In genomic region chr12:27417387-27418009, GRCm38 (mm10) we compare ENCODE assay signal across 17 mouse cellular contexts.
DNase-seq lines count a peak whose midpoint lies in the region; ATAC-seq and TF ChIP-seq lines count a peak whose summit lies in the region.
"Had no signal": no experiment of that assay in that cellular context is flagged by ENCODE, and none has a peak within 500 bp of the region (broad histone marks: within the 10 kb centered on the region; RNA-seq: fewer than 3 reads in every experiment).

No protein-coding gene starts in this region.

- no peaks in the 10 kb centered on the region for H3K9me3 ChIP-seq in lung, embryonic 15.5 days
- H3K9me3 ChIP-seq in forebrain, postnatal 0 days (ENCODE audit: low read length) = no peaks in the 10 kb centered on the region
- H3K9me3 ChIP-seq in limb, embryonic 10.5 days (replicated peaks) = no peaks in the 10 kb centered on the region
- H3K9me3 ChIP-seq in midbrain, embryonic 10.5 days (replicated peaks) = no peaks in the 10 kb centered on the region
- H3K9me3 ChIP-seq: embryonic facial prominence, embryonic 10.5 days; heart, embryonic 15.5 days; hindbrain, embryonic 12.5 days; limb, embryonic 13.5 days; stomach, embryonic 15.5 days had no signal

- no peak overlapping the region for H3K4me2 ChIP-seq in lung, embryonic 15.5 days
- H3K4me2 ChIP-seq in forebrain, postnatal 0 days (ENCODE audit: low read depth) = no peak overlapping the region
- H3K4me2 ChIP-seq: heart, embryonic 15.5 days; hindbrain, embryonic 12.5 days; limb, embryonic 13.5 days; stomach, embryonic 15.5 days had no signal

- no peak overlapping the region for H3K9ac ChIP-seq in lung, embryonic 15.5 days
- no peak overlapping the region for H3K9ac ChIP-seq in forebrain, postnatal 0 days
- H3K9ac ChIP-seq: heart, embryonic 15.5 days; hindbrain, embryonic 12.5 days; limb, embryonic 13.5 days; stomach, embryonic 15.5 days had no signal

- no peaks in the 10 kb centered on the region for H3K36me3 ChIP-seq in lung, embryonic 15.5 days
- H3K36me3 ChIP-seq in forebrain, postnatal 0 days (ENCODE audit: insufficient read depth) = no peaks in the 10 kb centered on the region
- H3K36me3 ChIP-seq in limb, embryonic 10.5 days = no peaks in the 10 kb centered on the region
- H3K36me3 ChIP-seq in midbrain, embryonic 10.5 days = no peaks in the 10 kb centered on the region
- H3K36me3 ChIP-seq: embryonic facial prominence, embryonic 10.5 days; heart, embryonic 15.5 days; hindbrain, embryonic 12.5 days; limb, embryonic 13.5 days; stomach, embryonic 15.5 days had no signal

- peaks cover 3% of the 10 kb centered on the region; the same call in 1 of the 2 replicates for H3K4me1 ChIP-seq in lung, embryonic 15.5 days
- no peaks in the 10 kb centered on the region for H3K4me1 ChIP-seq in forebrain, postnatal 0 days (ENCODE audit: insufficient read depth)
- H3K4me1 ChIP-seq in limb, embryonic 10.5 days = peaks cover 2% of the 10 kb centered on the region
- no peaks in the 10 kb centered on the region; the same call in 1 of the 2 replicates for H3K4me1 ChIP-seq in midbrain, embryonic 10.5 days
- H3K4me1 ChIP-seq: embryonic facial prominence, embryonic 10.5 days; heart, embryonic 15.5 days; hindbrain, embryonic 12.5 days; limb, embryonic 13.5 days; stomach, embryonic 15.5 days had no signal

- no peak for TF ChIP-seq CTCF in forebrain, postnatal 0 days (IDR thresholded peaks at IDR 0.05; ENCODE audit: low read depth)

- DNase-seq in lung, postnatal 14 days = no peak
- peak; percentile 70 for DNase-seq in forebrain, postnatal 0 days
- DNase-seq in layer of hippocampus, adult 8-10 months (ENCODE audit: low spot score in 2 of 2) = peak; percentile 37 to 54
- DNase-seq in left cerebral cortex, postnatal 36 days (ENCODE audit: low spot score in 2 of 2) = peak; percentile 18 to 31
- DNase-seq in limb, embryonic 10.5 days (ENCODE audit: low spot score) = no peak
- no peak for DNase-seq in testis, postnatal 10 days (ENCODE audit: low spot score)
- no peak for DNase-seq in midbrain, embryonic 10.5 days (ENCODE audit: low spot score)
- DNase-seq: cerebellum, postnatal 10 days; thymus, postnatal 36 days had no signal

- no peak overlapping the region for H3K27ac ChIP-seq in lung, embryonic 15.5 days
- no peak overlapping the region for H3K27ac ChIP-seq in forebrain, postnatal 0 days (ENCODE audit: low read depth, low read length)
- H3K27ac ChIP-seq in limb, embryonic 10.5 days = no peak overlapping the region
- no peak overlapping the region for H3K27ac ChIP-seq in midbrain, embryonic 10.5 days (replicated peaks)
- H3K27ac ChIP-seq: embryonic facial prominence, embryonic 10.5 days; heart, embryonic 15.5 days; hindbrain, embryonic 12.5 days; kidney, postnatal 0 days; limb, embryonic 13.5 days; stomach, embryonic 15.5 days had no signal

- ATAC-seq in lung, embryonic 15.5 days (ENCODE audit: borderline replicate concordance, extremely low read depth, low FRiP score, low TSS enrichment) = peak; percentile 49; the same call in 1 of the 2 replicates
- peak; percentile 90 for ATAC-seq in forebrain, postnatal 0 days
- ATAC-seq: intestine, embryonic 16.5 days had no signal

- no peak overlapping the region for H3K4me3 ChIP-seq in lung, embryonic 15.5 days
- H3K4me3 ChIP-seq in forebrain, postnatal 0 days (ENCODE audit: low read depth, low read length) = no peak overlapping the region
- no peak overlapping the region for H3K4me3 ChIP-seq in limb, embryonic 10.5 days
- H3K4me3 ChIP-seq in midbrain, embryonic 10.5 days = no peak overlapping the region
- H3K4me3 ChIP-seq: embryonic facial prominence, embryonic 10.5 days; heart, embryonic 15.5 days; hindbrain, embryonic 12.5 days; limb, embryonic 13.5 days; stomach, embryonic 15.5 days had no signal

- WGBS in lung, embryonic 15.5 days = 61% methylated on average over 8 of the region's 8 CpGs
- 68% methylated on average over 8 of the region's 8 CpGs for WGBS in forebrain, postnatal 0 days
- 93% methylated on average over 8 of the region's 8 CpGs for WGBS in limb, embryonic 10.5 days
- 95% methylated on average over 8 of the region's 8 CpGs for WGBS in midbrain, embryonic 10.5 days

- H3K27me3 ChIP-seq in lung, embryonic 15.5 days = no peaks in the 10 kb centered on the region
- no peaks in the 10 kb centered on the region for H3K27me3 ChIP-seq in forebrain, postnatal 0 days (ENCODE audit: insufficient read depth, low read length)
- no peaks in the 10 kb centered on the region for H3K27me3 ChIP-seq in limb, embryonic 10.5 days (ENCODE audit: low read depth, poor library complexity, severe bottlenecking)
- no peaks in the 10 kb centered on the region for H3K27me3 ChIP-seq in midbrain, embryonic 10.5 days (ENCODE audit: low read depth, poor library complexity, severe bottlenecking)
- H3K27me3 ChIP-seq: heart, embryonic 15.5 days; hindbrain, embryonic 12.5 days; limb, embryonic 13.5 days; stomach, embryonic 15.5 days had no signal

- intact Hi-C loops in left cerebral cortex, postnatal 36 days (cut with DNase I) = no loop called here

Comparison
In these comparisons a context has a peak if more than half of its experiments do, and no peak if none do; other contexts are left out.
1. DNase-seq: peak in forebrain, postnatal 0 days (single experiment), layer of hippocampus, adult 8-10 months (2 of 2) and left cerebral cortex, postnatal 36 days (2 of 2); none in lung, postnatal 14 days (single experiment), limb, embryonic 10.5 days (single experiment), testis, postnatal 10 days (single experiment) and midbrain, embryonic 10.5 days (single experiment).